Mouse (Mus musculus): ENCODE results near the gene Gm28042. TPM values are rescaled to one million over a fixed set of nuclear protein-coding genes. Genes with fewer than 3 reads are reported as not detected.

Gm28042 gene
- polyA plus RNA-seq, 1 experiment from 2014 or later, result 2.9 TPM

- DNase-seq (ENCODE audit: low spot score) (no peak), ATAC-seq (replicated peaks; ENCODE audit: insufficient number of reproducible peaks, low FRiP score, low TSS enrichment, low read depth) (no peak)
- H3K4me1 ChIP-seq (ENCODE audit: control insufficient read depth, insufficient read depth, low read length), result no peaks in the 10 kb centered on the region
- H3K4me2 ChIP-seq (ENCODE audit: low read depth, low read length), result no peak overlapping the region
- WGBS, result 93% methylated on average over 3 of the region's 3 CpGs
- no peak overlapping the region for H3K27ac ChIP-seq (replicated peaks; ENCODE audit: low read depth, low read length)
- no peak overlapping the region for H3K9ac ChIP-seq (replicated peaks; ENCODE audit: low read length)
- no peak overlapping the region for H3K4me3 ChIP-seq (ENCODE audit: low read depth, low read length)
- H3K9me3 ChIP-seq (replicated peaks; ENCODE audit: control insufficient read depth, low read length), result no peaks in the 10 kb centered on the region
- H3K27me3 ChIP-seq (ENCODE audit: control insufficient read depth, insufficient read depth, low read length), result no peaks in the 10 kb centered on the region
- no peaks in the 10 kb centered on the region for H3K36me3 ChIP-seq (replicated peaks; ENCODE audit: control insufficient read depth, insufficient read depth, low read depth, low read length)
Measured at GRCm38 (mm10) chr2:120086038-120086437, 58.7 kb downstream of the Gm28042 start.

GRCm38 (mm10) chr2:120087391-120087790 is 60.1 kb downstream of the Gm28042 start:
- Histone ChIP-seq H3K4me1 (ENCODE audit: control insufficient read depth, insufficient read depth, low read length) (no peaks in the 10 kb centered on the region), H3K9ac (replicated peaks; ENCODE audit: low read length) (no peak overlapping the region), H3K36me3 (replicated peaks; ENCODE audit: control insufficient read depth, insufficient read depth, low read depth, low read length) (no peaks in the 10 kb centered on the region), H3K4me3 (ENCODE audit: low read depth, low read length) (no peak overlapping the region), H3K9me3 (replicated peaks; ENCODE audit: control insufficient read depth, low read length) (no peaks in the 10 kb centered on the region), H3K27me3 (ENCODE audit: control insufficient read depth, insufficient read depth, low read length) (no peaks in the 10 kb centered on the region), H3K4me2 (ENCODE audit: low read depth, low read length) (no peak overlapping the region), H3K27ac (replicated peaks; ENCODE audit: low read depth, low read length) (no peak overlapping the region)
- DNase-seq (ENCODE audit: low spot score) (no peak), ATAC-seq (replicated peaks; ENCODE audit: insufficient number of reproducible peaks, low FRiP score, low TSS enrichment, low read depth) (no peak)
- 83% methylated on average over 3 of the region's 3 CpGs for WGBS

GRCm38 (mm10) chr2:120087897-120088296 is 60.6 kb downstream of the Gm28042 start:
- 89% methylated on average over 2 of the region's 2 CpGs for WGBS
- Histone ChIP-seq H3K27ac (replicated peaks; ENCODE audit: low read depth, low read length) (no peak overlapping the region), H3K36me3 (replicated peaks; ENCODE audit: control insufficient read depth, insufficient read depth, low read depth, low read length) (no peaks in the 10 kb centered on the region), H3K27me3 (ENCODE audit: control insufficient read depth, insufficient read depth, low read length) (no peaks in the 10 kb centered on the region), H3K4me3 (ENCODE audit: low read depth, low read length) (no peak overlapping the region), H3K9ac (replicated peaks; ENCODE audit: low read length) (no peak overlapping the region), H3K4me2 (ENCODE audit: low read depth, low read length) (no peak overlapping the region), H3K9me3 (replicated peaks; ENCODE audit: control insufficient read depth, low read length) (no peaks in the 10 kb centered on the region), H3K4me1 (ENCODE audit: control insufficient read depth, insufficient read depth, low read length) (no peaks in the 10 kb centered on the region)
- DNase-seq (ENCODE audit: low spot score) (no peak), ATAC-seq (replicated peaks; ENCODE audit: insufficient number of reproducible peaks, low FRiP score, low TSS enrichment, low read depth) (no peak)

DNA sequence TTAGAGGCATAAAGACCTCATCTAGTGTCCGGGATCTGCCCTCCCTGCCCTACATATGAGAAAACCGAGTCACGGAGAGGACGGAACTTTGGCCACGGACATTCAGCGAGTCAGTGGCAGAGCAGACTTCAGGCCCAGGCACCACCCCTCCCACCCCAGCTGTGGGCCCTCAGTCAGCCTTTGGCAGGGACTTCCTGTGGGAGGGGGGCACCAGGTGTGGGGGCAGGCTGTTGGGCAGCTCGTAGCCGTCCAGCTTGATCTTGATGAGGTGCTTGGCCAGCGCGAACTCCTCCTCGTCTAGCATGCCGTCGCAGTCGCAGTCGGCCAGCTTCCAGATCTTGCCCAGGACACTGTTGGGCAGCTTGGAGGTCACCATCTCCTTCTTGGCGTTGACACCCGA is 63.7 kb downstream of the Gm28042 start:
- Histone ChIP-seq H3K9ac (replicated peaks; ENCODE audit: low read length) (no peak overlapping the region), H3K9me3 (replicated peaks; ENCODE audit: control insufficient read depth, low read length) (no peaks in the 10 kb centered on the region), H3K36me3 (replicated peaks; ENCODE audit: control insufficient read depth, insufficient read depth, low read depth, low read length) (no peaks in the 10 kb centered on the region), H3K4me3 (ENCODE audit: low read depth, low read length) (no peak overlapping the region), H3K4me1 (ENCODE audit: control insufficient read depth, insufficient read depth, low read length) (no peaks in the 10 kb centered on the region), H3K27me3 (ENCODE audit: control insufficient read depth, insufficient read depth, low read length) (no peaks in the 10 kb centered on the region), H3K4me2 (ENCODE audit: low read depth, low read length) (no peak overlapping the region), H3K27ac (replicated peaks; ENCODE audit: low read depth, low read length) (no peak overlapping the region)
- ATAC-seq (replicated peaks; ENCODE audit: insufficient number of reproducible peaks, low FRiP score, low TSS enrichment, low read depth) (no peak), DNase-seq (ENCODE audit: low spot score) (no peak)
- 92% methylated on average over 17 of the region's 17 CpGs for WGBS

Small RNAs within 50 kb of the gene (microRNA-seq; reads per million reads assigned to microRNA genes)
- not detected for gene Mir7665 (ENCODE audit: borderline number of aligned reads)

Other genes starting within 250 kb of the Gm28042 start
- 17.5 and 20.0 TPM in 2 replicates for gene Rpap1, start 240.0 kb upstream of the Gm28042 start, polyA plus RNA-seq (2014; fragmentation: Nextera tagmentation; extraction: Ambion mirVana)
- gene Tyro3, start 229.8 kb upstream of the Gm28042 start, polyA plus RNA-seq (2014; fragmentation: Nextera tagmentation; extraction: Ambion mirVana), result 16.3 and 21.0 TPM in 2 replicates
- gene Mga, start 130.3 kb upstream of the Gm28042 start, polyA plus RNA-seq (2014; fragmentation: Nextera tagmentation; extraction: Ambion mirVana), result 28.3 and 30.5 TPM in 2 replicates
- gene Mapkbp1, start 54.8 kb upstream of the Gm28042 start, polyA plus RNA-seq (2014; fragmentation: Nextera tagmentation; extraction: Ambion mirVana), result 1.6 and 2.5 TPM in 2 replicates
- gene Jmjd7, start within 50 bp of the Gm28042 start, polyA plus RNA-seq (2014; fragmentation: Nextera tagmentation; extraction: Ambion mirVana), result 15.4 and 18.4 TPM in 2 replicates
- 0.42 and 0.88 TPM in 2 replicates for gene Pla2g4b, start 5.9 kb downstream of the Gm28042 start, polyA plus RNA-seq (2014; fragmentation: Nextera tagmentation; extraction: Ambion mirVana)
- 11.9 and 13.7 TPM in 2 replicates for gene Ehd4, start 127.1 kb downstream of the Gm28042 start, polyA plus RNA-seq (2014; fragmentation: Nextera tagmentation; extraction: Ambion mirVana)
- gene Pla2g4e, start 217.8 kb downstream of the Gm28042 start, polyA plus RNA-seq (2014; fragmentation: Nextera tagmentation; extraction: Ambion mirVana), result not detected in 2 replicates

Measured in embryonic facial prominence, embryonic 11.5 days (tissue).